Mouse (Mus musculus) midbrain, embryonic 11.5 days (tissue): ENCODE results near the gene AI481877. TPM values are rescaled to one million over a fixed set of nuclear protein-coding genes. Genes with fewer than 3 reads are reported as not detected.
A peak's percentile ranks its signal among the peaks of the same experiment; 100 is the strongest.

Source experiments
- ATAC-seq: fragments of 200-750 bp; cut with Nextera tagmentation; 2 replicates; pipeline ENCODE4 v1.8.0; 2017; ENCODE audit warnings: moderate TSS enrichment, moderate library complexity; ENCODE audit not compliant: low FRiP score
- DNase-seq: peaks from one replicate; pipeline ENCODE4 v3.0.0; 2015; ENCODE audit warnings: low spot score; ENCODE audit errors: missing footprints
- H3K27ac ChIP-seq: fragments of 300-500 bp; sonication (generic); 2 replicates; pipeline ENCODE4 v1.5.1; 2014; ENCODE audit warnings: low read depth, low read length
- H3K27me3 ChIP-seq: fragments of 300-500 bp; sonication (generic); 2 replicates; pipeline ENCODE4 v1.6.1; 2014; ENCODE audit warnings: mild to moderate bottlenecking, low read length, moderate library complexity, mixed read lengths; ENCODE audit not compliant: control insufficient read depth, insufficient read depth
- H3K36me3 ChIP-seq: fragments of 300-500 bp; sonication (generic); 2 replicates; pipeline ENCODE4 v1.6.1; 2014; ENCODE audit warnings: mild to moderate bottlenecking, low read length, moderate library complexity, mixed read lengths; ENCODE audit not compliant: control insufficient read depth, insufficient read depth
- H3K4me1 ChIP-seq: fragments of 300-500 bp; sonication (generic); 2 replicates; pipeline ENCODE4 v1.6.1; 2014; ENCODE audit warnings: low read length; ENCODE audit not compliant: control insufficient read depth, insufficient read depth
- H3K4me2 ChIP-seq: fragments of 300-500 bp; sonication (generic); 2 replicates; pipeline ENCODE4 v1.6.1; 2014; ENCODE audit warnings: mild to moderate bottlenecking, moderate library complexity
- H3K4me3 ChIP-seq: fragments of 300-500 bp; sonication (generic); 2 replicates; pipeline ENCODE4 v1.5.1; 2014; ENCODE audit warnings: low read depth, low read length
- H3K9ac ChIP-seq: fragments of 300-500 bp; sonication (generic); 2 replicates; pipeline ENCODE4 v1.6.1; 2014; ENCODE audit warnings: low read length
- H3K9me3 ChIP-seq: fragments of 300-500 bp; sonication (generic); 2 replicates; pipeline ENCODE4 v1.6.1; 2016; ENCODE audit warnings: low read length; ENCODE audit not compliant: control insufficient read depth
- WGBS: fragments of 180-500 bp; shearing (Covaris S2); extraction: QIAGEN DNeasy Blood & Tissue Kit; methylation state at CpG from one replicate; pipeline ENCODE4 v1.1.7; 2014; 5-methylcytosine and 5-hydroxymethylcytosine counted together
- polyA plus RNA-seq: library from polyadenylated mRNA; unstranded; fragments of >200 nt; fragmentation: Nextera tagmentation; extraction: Ambion mirVana; gene quantifications from 2 replicates; pipeline ENCODE4 v1.2.1, GENCODE M21; 2014

The AI481877 gene
- polyA plus RNA-seq, 1 experiment from 2014 or later: not detected

DNA sequence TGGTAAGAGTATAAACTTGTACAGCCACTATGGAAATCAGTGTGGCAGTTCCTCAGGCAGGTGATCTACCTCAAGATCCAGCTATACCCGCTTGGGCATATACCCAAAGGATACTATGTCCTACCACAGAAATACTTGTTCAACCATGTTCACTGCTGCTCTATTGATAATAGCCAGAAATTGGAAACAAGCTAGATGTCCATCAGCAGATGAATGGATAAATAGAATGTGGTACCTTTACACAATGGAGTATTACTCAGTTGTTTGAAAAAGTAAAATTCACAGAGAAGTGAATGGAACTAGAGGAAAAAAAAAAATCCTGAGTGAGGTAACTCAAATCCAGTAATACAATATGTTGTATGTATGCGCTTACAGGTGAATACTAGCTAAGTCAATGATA, 34.6 kb downstream of the AI481877 start:
- Histone ChIP-seq H3K36me3 (no peaks in the 10 kb centered on the region), H3K4me1 (no peaks in the 10 kb centered on the region), H3K9me3 (no peaks in the 10 kb centered on the region), H3K4me3 (no peak overlapping the region), H3K27ac (no peak overlapping the region), H3K4me2 (no peak overlapping the region), H3K9ac (no peak overlapping the region), H3K27me3 (no peaks in the 10 kb centered on the region)
- ATAC-seq: no peak
- 86% methylated on average over 2 of the region's 2 CpGs for WGBS
- no peak for DNase-seq

DNA sequence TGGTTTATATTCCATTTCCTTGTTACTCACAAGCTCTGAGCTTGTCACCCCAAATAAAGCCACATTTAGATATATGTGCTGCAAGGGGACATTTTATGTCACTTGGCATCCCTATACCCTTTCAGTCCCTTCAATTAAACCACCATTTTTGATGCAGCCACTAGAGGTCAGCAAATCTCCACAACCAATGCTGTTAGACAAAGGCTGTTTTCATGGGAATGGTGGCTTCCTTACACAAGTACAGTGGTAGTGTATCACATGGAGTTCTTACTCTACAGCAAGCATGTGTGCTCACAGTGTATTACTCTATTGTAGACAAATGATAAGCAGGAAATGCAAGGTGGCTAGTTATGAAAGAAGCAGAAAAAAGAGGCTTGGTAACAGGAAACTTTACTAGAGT, 42.4 kb downstream of the AI481877 start:
- Histone ChIP-seq H3K9me3 (no peaks in the 10 kb centered on the region), H3K27ac (no peak overlapping the region), H3K4me2 (no peak overlapping the region), H3K4me1 (no peaks in the 10 kb centered on the region), H3K27me3 (no peaks in the 10 kb centered on the region), H3K4me3 (no peak overlapping the region), H3K9ac (no peak overlapping the region), H3K36me3 (no peaks in the 10 kb centered on the region)
- DNase-seq (peak; percentile 98), ATAC-seq (peak; percentile 86)

GRCm38 (mm10) chr4:59089391-59089790, 49.4 kb downstream of the AI481877 start:
- H3K9me3 ChIP-seq: no peaks in the 10 kb centered on the region
- no peaks in the 10 kb centered on the region for H3K36me3 ChIP-seq
- 62% methylated on average over 1 of the region's 1 CpGs for WGBS
- no peak overlapping the region for H3K9ac ChIP-seq
- no peak overlapping the region for H3K4me3 ChIP-seq
- no peak overlapping the region for H3K27ac ChIP-seq
- H3K27me3 ChIP-seq: no peaks in the 10 kb centered on the region
- no peak for DNase-seq
- H3K4me2 ChIP-seq: no peak overlapping the region
- no peak for ATAC-seq
- H3K4me1 ChIP-seq: no peaks in the 10 kb centered on the region

DNA sequence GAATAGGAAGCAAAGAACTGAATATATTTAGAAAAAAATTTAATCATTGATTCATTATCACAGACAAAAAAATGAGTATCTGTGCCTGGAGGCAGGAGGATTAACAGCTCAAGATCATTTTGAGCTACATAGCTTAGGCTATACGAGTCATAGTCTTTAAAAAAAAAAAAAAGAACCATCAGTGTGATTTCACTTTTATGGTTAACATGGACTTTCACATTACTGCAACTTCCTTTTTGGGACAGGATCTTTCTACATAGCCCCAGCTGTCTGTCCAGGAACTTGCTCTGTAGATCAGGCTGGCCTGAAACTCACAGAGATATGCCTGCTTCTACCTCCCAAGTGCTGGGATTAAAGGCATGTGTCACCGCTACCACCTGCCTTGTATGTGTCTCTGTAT, 55.4 kb downstream of the AI481877 start:
- DNase-seq (no peak), ATAC-seq (no peak)
- Histone ChIP-seq H3K27ac (no peak overlapping the region), H3K9ac (no peak overlapping the region), H3K4me2 (no peak overlapping the region), H3K4me3 (no peak overlapping the region), H3K9me3 (no peaks in the 10 kb centered on the region), H3K27me3 (no peaks in the 10 kb centered on the region), H3K36me3 (no peaks in the 10 kb centered on the region), H3K4me1 (no peaks in the 10 kb centered on the region)
- 87% methylated on average over 2 of the region's 2 CpGs for WGBS

- no peak for DNase-seq
- no peak for ATAC-seq
- Histone ChIP-seq H3K36me3 (no peaks in the 10 kb centered on the region), H3K27ac (no peak overlapping the region), H3K27me3 (no peaks in the 10 kb centered on the region), H3K4me2 (no peak overlapping the region), H3K9ac (no peak overlapping the region), H3K9me3 (no peaks in the 10 kb centered on the region), H3K4me3 (no peak overlapping the region), H3K4me1 (no peaks in the 10 kb centered on the region)
- WGBS: 41% methylated on average over 3 of the region's 3 CpGs
Observed at GRCm38 (mm10) chr4:59069276-59069675, 69.5 kb downstream of the AI481877 start.

DNA sequence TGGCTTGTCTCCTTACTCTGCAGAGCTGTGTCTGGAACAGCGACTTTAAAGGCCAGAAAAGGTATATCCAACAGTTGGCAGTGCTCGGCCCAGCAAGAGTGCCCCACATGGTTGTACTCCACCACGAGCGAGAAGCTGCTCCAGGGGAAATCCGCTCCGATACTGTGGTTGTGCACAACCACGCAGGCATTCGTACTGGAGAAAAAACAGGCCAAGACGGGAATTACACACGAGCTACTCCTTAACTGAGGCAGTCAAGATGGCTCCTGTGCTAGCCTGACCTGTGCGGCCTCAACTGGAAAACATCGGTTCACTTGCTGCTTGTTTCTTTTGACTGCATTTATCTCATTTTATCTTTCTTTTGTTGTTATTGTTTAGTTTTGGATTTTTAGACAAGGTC, 76.3 kb downstream of the AI481877 start:
- no peak overlapping the region for H3K4me2 ChIP-seq
- no peak for DNase-seq
- no peak overlapping the region for H3K27ac ChIP-seq
- H3K9ac ChIP-seq: no peak overlapping the region
- H3K4me1 ChIP-seq: no peaks in the 10 kb centered on the region
- no peaks in the 10 kb centered on the region for H3K36me3 ChIP-seq
- H3K4me3 ChIP-seq: no peak overlapping the region
- WGBS: 68% methylated on average over 12 of the region's 12 CpGs
- no peaks in the 10 kb centered on the region for H3K9me3 ChIP-seq
- ATAC-seq: no peak
- no peaks in the 10 kb centered on the region for H3K27me3 ChIP-seq

- 89% methylated on average over 3 of the region's 3 CpGs for WGBS
- no peak overlapping the region for H3K27ac ChIP-seq
- no peaks in the 10 kb centered on the region for H3K27me3 ChIP-seq
- no peak for DNase-seq
- no peak overlapping the region for H3K4me2 ChIP-seq
- H3K4me1 ChIP-seq: no peaks in the 10 kb centered on the region
- H3K9me3 ChIP-seq: no peaks in the 10 kb centered on the region
- ATAC-seq: no peak
- no peak overlapping the region for H3K9ac ChIP-seq
- no peak overlapping the region for H3K4me3 ChIP-seq
- H3K36me3 ChIP-seq: no peaks in the 10 kb centered on the region
Observed at GRCm38 (mm10) chr4:59057929-59058328, 80.9 kb downstream of the AI481877 start.

DNA sequence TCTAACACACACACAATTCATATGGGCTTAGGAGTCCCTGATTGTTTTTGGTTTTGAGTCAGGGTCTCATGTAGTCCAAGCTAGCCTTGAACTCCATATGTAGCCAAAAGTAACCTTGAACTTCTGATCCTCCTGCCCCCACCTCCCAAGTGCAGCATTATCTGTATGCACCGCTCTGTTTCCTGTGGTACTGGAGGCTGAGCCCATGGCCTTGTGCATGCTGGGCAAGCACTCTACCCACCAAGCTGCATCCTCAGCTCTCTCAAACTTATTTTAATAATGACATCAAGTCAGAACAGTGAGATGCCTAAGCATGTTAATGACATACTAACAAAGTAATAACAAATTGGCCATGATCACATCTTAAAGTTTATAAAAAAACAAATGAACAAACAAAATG, 87.7 kb downstream of the AI481877 start:
- Histone ChIP-seq H3K36me3 (no peaks in the 10 kb centered on the region), H3K4me3 (no peak overlapping the region), H3K27me3 (no peaks in the 10 kb centered on the region), H3K9ac (no peak overlapping the region), H3K4me2 (no peak overlapping the region), H3K4me1 (no peaks in the 10 kb centered on the region), H3K27ac (no peak overlapping the region), H3K9me3 (no peaks in the 10 kb centered on the region)
- DNase-seq (no peak), ATAC-seq (no peak)
- WGBS: 88% methylated on average over 1 of the region's 1 CpGs

DNA sequence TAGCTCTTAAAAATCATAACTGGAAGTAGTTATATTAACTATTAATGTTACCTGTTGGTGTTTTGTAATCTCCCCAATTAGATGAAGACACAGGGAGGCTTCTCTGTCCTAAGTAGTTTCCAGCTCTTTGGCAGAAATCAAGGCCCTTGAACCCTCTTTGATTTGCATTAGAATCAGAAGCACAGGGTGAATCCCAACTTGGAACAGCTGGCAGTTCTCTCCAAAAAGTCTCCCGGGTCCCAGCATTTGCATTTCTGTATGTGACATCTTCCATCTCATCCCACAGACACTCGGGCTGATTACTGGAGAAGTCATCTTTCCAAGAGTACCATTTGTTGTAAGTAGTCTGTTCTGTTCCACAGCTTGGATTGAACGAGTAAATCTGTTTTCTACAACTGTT, 91.6 kb downstream of the AI481877 start:
- ATAC-seq (no peak), DNase-seq (no peak)
- Histone ChIP-seq H3K9ac (no peak overlapping the region), H3K4me1 (no peaks in the 10 kb centered on the region), H3K9me3 (no peaks in the 10 kb centered on the region), H3K36me3 (no peaks in the 10 kb centered on the region), H3K27ac (no peak overlapping the region), H3K27me3 (no peaks in the 10 kb centered on the region), H3K4me3 (no peak overlapping the region), H3K4me2 (no peak overlapping the region)
- 27% methylated on average over 3 of the region's 3 CpGs for WGBS

DNA sequence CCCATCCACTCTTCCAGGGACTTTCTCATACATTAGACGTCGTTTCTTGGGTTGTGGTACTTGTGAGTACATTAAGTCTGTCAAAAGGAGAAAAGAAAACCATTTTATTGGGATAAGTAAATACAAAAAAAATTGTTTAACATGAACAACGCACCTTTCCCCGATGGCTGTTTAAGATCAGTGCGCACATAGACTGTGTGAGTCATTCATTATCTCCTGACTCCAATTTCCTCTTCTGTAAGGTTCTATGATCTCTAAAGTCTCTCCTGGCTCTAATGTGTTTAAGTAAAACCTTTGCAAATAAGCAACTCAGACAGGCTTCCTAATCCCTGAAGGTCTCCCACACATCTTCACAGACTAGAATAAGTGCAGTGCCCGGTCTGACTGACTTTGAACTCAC, 94.9 kb downstream of the AI481877 start:
- Histone ChIP-seq H3K9me3 (no peaks in the 10 kb centered on the region), H3K4me2 (no peak overlapping the region), H3K27me3 (no peaks in the 10 kb centered on the region), H3K36me3 (no peaks in the 10 kb centered on the region; the same call in 1 of the 2 replicates), H3K9ac (no peak overlapping the region), H3K4me1 (no peaks in the 10 kb centered on the region), H3K27ac (no peak overlapping the region), H3K4me3 (no peak overlapping the region)
- ATAC-seq (no peak), DNase-seq (no peak)
- 93% methylated on average over 6 of the region's 6 CpGs for WGBS
